Mouse (Mus musculus) adrenal gland, adult 2 months (tissue): ENCODE data around the gene Spsb1. TPM values are rescaled to one million over a fixed set of nuclear protein-coding genes. Genes with fewer than 3 reads are reported as not detected.
A peak's percentile ranks its signal among the peaks of the same experiment; 100 is the strongest.

Source experiments
- DNase-seq: peaks from one replicate; pipeline ENCODE4 v3.0.0; 2021
- polyA plus RNA-seq: library from polyadenylated mRNA; depleted of rRNA; stranded (reverse); fragments of >200 nt; gene quantifications from 2 replicates; pipeline ENCODE4 v1.2.3, GENCODE M21; 2012; rRNA removed
- total RNA-seq, 2 experiments: library from RNA; stranded (reverse); gene quantifications; 2 replicates each; pipeline ENCODE4 v1.2.3; 2021

Gene Spsb1
- total and polyA plus RNA-seq, 3 experiments = 22.2 to 29.5 (median 26.9) TPM

GRCm38 (mm10) chr4:149857688-149858087 is 97.2 kb downstream of the Spsb1 start:
- no peak for DNase-seq

GRCm38 (mm10) chr4:149855892-149856807 is 98.7 kb downstream of the Spsb1 start:
- DNase-seq = no peak

DNA sequence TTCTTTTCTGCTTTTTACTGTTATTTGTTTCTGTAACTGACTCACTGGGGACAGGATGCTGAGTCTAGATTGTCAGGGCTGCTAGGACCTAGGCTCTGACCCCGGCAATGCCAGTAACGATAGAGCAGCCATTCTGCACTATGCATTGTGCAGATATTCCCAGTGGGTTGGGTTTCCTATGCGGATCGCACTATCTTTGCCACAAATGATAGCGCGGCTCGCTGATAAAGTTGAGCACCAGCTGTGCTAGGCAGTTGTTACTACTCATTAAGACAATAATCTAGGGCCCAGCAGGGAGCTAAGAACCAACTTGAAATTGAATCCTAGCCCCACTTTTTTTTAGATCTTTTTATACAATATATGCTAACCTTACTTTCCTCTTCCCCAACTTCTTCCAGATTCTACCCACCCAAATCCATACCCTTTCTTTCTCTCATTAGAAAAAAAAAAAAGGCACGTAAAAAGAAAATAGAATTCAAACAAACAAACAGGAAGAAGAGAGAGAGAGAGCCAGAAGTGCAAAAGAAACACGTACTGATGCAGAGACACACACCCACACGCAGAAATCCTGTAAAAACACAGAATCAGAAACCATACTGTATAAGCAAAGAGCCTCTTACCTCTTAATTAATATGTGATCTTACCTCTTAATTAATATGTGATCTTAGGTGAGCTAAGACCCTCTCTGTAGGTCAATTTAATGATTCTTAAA is 99.5 kb downstream of the Spsb1 start:
- no peak for DNase-seq

DNA sequence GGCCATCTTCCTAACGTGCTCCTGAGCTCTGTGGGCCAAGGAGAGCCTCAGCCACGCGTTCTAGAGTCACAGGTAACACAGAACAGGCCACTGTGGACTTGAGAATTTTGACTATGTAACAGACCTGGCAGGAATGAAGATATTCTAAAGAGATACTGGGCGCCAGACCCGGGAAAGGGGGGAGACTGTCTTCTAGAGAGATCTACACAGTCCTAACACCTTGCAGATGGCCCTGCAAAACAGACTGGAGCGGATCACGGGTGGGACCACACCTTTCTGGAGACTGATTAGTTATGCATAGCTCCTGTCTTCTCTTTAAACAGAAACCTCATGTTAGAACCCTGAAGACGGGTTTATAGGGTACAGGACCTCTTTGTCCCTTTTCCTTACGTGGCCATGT is 100.1 kb downstream of the Spsb1 start:
- no peak for DNase-seq

DNA sequence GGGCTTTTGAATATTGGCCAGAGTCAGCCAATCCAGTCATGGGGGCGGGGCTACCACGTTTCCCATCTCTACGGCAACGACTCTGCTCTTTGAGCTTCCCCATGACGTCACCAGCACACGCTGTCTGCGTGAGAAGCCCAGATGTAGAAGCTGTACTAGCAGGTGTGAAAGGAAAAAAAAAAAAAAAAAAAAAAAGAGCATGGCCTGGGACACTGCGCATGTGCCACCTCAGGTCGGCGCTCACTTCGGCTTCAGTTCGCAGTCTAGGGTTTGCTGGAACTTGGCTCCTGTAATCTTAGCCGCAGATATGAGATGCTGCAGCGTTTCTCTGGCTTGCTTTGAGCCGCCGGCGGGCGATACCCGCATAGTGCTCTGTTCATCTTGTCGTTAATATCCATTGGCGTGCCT is 100.5 kb downstream of the Spsb1 start:
- peak; percentile 62 for DNase-seq

DNA sequence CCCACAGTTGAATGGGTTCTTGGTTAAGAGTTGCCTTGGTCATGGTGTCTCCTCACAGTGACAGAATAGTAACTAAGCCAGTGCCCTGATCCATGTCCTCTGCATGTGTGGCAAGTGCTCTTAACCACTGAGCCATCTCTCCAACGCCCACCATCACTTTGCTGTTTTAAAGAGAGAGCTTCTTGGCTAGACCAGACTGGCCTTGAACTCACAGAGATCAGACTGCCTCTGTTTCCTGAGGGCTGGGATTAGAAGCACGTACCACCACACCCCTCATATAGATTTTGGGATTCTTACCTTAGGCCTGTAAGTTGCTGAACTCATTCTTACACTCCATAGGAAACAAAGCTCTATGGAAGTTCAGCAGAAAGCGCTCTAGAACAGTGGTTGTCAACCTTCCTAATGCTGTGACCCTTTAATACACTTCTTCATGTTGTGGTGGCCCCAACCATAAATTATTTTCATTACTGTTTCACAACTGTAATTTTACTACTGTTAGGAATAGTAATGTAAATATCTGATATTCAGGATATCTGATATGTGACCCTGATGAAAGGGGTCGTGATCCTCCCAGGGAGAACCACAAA is 101.1 kb downstream of the Spsb1 start:
- no peak for DNase-seq

DNA sequence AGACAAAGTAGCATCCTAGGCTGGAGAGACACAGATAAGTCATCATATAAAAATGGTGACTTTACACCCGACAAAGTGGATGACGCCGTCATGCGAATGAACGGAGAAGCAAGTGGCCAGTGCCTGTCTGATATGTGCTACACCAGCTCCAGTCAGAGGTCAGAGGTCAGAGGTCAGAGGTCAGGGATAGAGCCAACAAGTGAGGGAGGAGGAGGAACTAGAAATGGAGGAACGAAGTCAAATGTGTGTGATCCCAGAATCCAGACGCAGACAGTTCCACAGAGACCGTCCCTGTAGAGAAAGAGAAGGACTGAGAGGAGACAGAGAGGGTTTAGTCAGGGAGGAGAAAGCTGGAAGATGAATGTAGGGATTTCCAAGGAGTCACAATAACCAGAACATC is 103.3 kb downstream of the Spsb1 start:
- no peak for DNase-seq

GRCm38 (mm10) chr4:149850674-149851073 is 104.2 kb downstream of the Spsb1 start:
- no peak for DNase-seq

- DNase-seq = no peak
These were observed 104.8 kb downstream of the Spsb1 start for GRCm38 (mm10) chr4:149850045-149850444.

- DNase-seq = no peak
These were observed 105.8 kb downstream of the Spsb1 start for GRCm38 (mm10) chr4:149849035-149849434.

- peak; percentile 40 for DNase-seq
These were observed 107.8 kb downstream of the Spsb1 start for GRCm38 (mm10) chr4:149846861-149847631.

Other genes with a start within 250 kb of the Spsb1 start
- gene Tmem201, start 217.0 kb downstream of the Spsb1 start, total RNA-seq = 10 to 100 TPM; 30.0 to 31.0 TPM
- 85.3 and 95.4 TPM in 2 replicates for gene Tmem201, start 217.0 kb downstream of the Spsb1 start, polyA plus RNA-seq
- 10 to 100 TPM; 18.7 to 26.7 TPM for gene Slc25a33, start 180.8 kb downstream of the Spsb1 start, total RNA-seq
- 29.0 and 43.2 TPM in 2 replicates for gene Slc25a33, start 180.8 kb downstream of the Spsb1 start, polyA plus RNA-seq
- 100 to 1,000 TPM; 120 to 197 TPM for gene H6pd, start 54.0 kb upstream of the Spsb1 start, total RNA-seq
- gene H6pd, start 54.0 kb upstream of the Spsb1 start, polyA plus RNA-seq = 146 and 154 TPM in 2 replicates
- 1 to 10 TPM; 1.0 to 2.0 TPM for gene Gpr157, start 132.3 kb upstream of the Spsb1 start, total RNA-seq
- 1.9 and 2.2 TPM in 2 replicates for gene Gpr157, start 132.3 kb upstream of the Spsb1 start, polyA plus RNA-seq
- gene Slc2a5, start 164.2 kb upstream of the Spsb1 start, total RNA-seq = 1 to 10 TPM in 1 of 2 experiments, under 1 TPM in 1; 0.90 to 9.9 TPM
- 8.9 and 10.5 TPM in 2 replicates for gene Slc2a5, start 164.2 kb upstream of the Spsb1 start, polyA plus RNA-seq
- gene Slc2a7, start 193.9 kb upstream of the Spsb1 start, total RNA-seq = not detected
- not detected in 2 replicates for gene Slc2a7, start 193.9 kb upstream of the Spsb1 start, polyA plus RNA-seq
- gene Car6, start 246.3 kb upstream of the Spsb1 start, total RNA-seq = 1 to 10 TPM in 1 of 2 experiments, under 1 TPM in 1; 0.31 to 2.5 TPM
- gene Car6, start 246.3 kb upstream of the Spsb1 start, polyA plus RNA-seq = not detected in 2 replicates